Comparison of ENCODE assay signal across 28 mouse cellular contexts in genomic region chr6:38309741-38310140, GRCm38 (mm10). TPM values are rescaled to one million over a fixed set of nuclear protein-coding genes. Genes with fewer than 3 reads are reported as not detected.
A peak's percentile ranks its signal among the peaks of the same experiment; 100 is the strongest.
DNase-seq lines count a peak whose midpoint lies in the region; TF ChIP-seq lines count a peak whose summit lies in the region.
"Had no signal": no experiment of that assay in that cellular context is flagged by ENCODE, and none has a peak within 500 bp of the region (broad histone marks: within the 10 kb centered on the region; RNA-seq: fewer than 3 reads in every experiment).

No protein-coding gene starts in this region.

- TF ChIP-seq CTCF in spleen, adult 2 months (IDR thresholded peaks at IDR 0.05; ENCODE audit: extremely low read depth, insufficient read depth, insufficient read length, insufficient replicate concordance) = no peak

- H3K36me3 ChIP-seq in spleen, adult 2 months (ENCODE audit: control insufficient read depth, insufficient read depth, low read length) = peaks cover 66% of the 10 kb centered on the region
- no peaks in the 10 kb centered on the region for H3K36me3 ChIP-seq in midbrain, embryonic 10.5 days
- H3K36me3 ChIP-seq: embryonic facial prominence, embryonic 12.5 days; hindbrain, embryonic 13.5 days; kidney, embryonic 15.5 days; limb, embryonic 10.5 days; midbrain, embryonic 12.5 days; neural tube, embryonic 13.5 days had no signal

- H3K4me3 ChIP-seq in spleen, adult 2 months (ENCODE audit: extremely low read depth, insufficient read depth, insufficient read length) = no peak overlapping the region
- H3K4me3 ChIP-seq in midbrain, embryonic 10.5 days = no peak overlapping the region
- H3K4me3 ChIP-seq: embryonic facial prominence, embryonic 12.5 days; gastrocnemius, adult 2 months; hindbrain, embryonic 13.5 days; kidney, embryonic 15.5 days; limb, embryonic 10.5 days; limb, embryonic 15.5 days; midbrain, embryonic 12.5 days; neural tube, embryonic 13.5 days had no signal

- no peak for TF ChIP-seq POLR2A in spleen, adult 2 months (IDR thresholded peaks at IDR 0.05; ENCODE audit: low read depth, low read length)

- peaks cover 4% of the 10 kb centered on the region; the same call in 1 of the 2 replicates for H3K4me1 ChIP-seq in spleen, adult 2 months (ENCODE audit: control insufficient read depth, insufficient read depth, insufficient read length)
- H3K4me1 ChIP-seq in midbrain, embryonic 10.5 days = no peaks in the 10 kb centered on the region
- H3K4me1 ChIP-seq: embryonic facial prominence, embryonic 12.5 days; hindbrain, embryonic 13.5 days; kidney, embryonic 15.5 days; limb, embryonic 10.5 days; limb, embryonic 15.5 days; midbrain, embryonic 12.5 days; neural tube, embryonic 13.5 days had no signal

- peak overlapping the region; percentile 12; the same call in 1 of the 2 replicates for H3K27ac ChIP-seq in spleen, adult 2 months (ENCODE audit: insufficient read depth, low read length)
- H3K27ac ChIP-seq in midbrain, embryonic 10.5 days (replicated peaks) = no peak overlapping the region
- H3K27ac ChIP-seq: embryonic facial prominence, embryonic 12.5 days; gastrocnemius, adult 2 months; hindbrain, embryonic 13.5 days; kidney, embryonic 15.5 days; limb, embryonic 10.5 days; limb, embryonic 15.5 days; midbrain, embryonic 12.5 days; neural tube, embryonic 13.5 days had no signal

- no peaks in the 10 kb centered on the region; the same call in 1 of the 2 replicates for H3K9me3 ChIP-seq in midbrain, embryonic 10.5 days (replicated peaks)
- H3K9me3 ChIP-seq: embryonic facial prominence, embryonic 12.5 days; hindbrain, embryonic 13.5 days; kidney, embryonic 15.5 days; limb, embryonic 10.5 days; limb, embryonic 15.5 days; midbrain, embryonic 12.5 days had no signal

- no peaks in the 10 kb centered on the region for H3K27me3 ChIP-seq in spleen, adult 2 months (ENCODE audit: control insufficient read depth, insufficient read depth, low read length)
- no peaks in the 10 kb centered on the region for H3K27me3 ChIP-seq in midbrain, embryonic 10.5 days (ENCODE audit: low read depth, poor library complexity, severe bottlenecking)
- H3K27me3 ChIP-seq: CH12.LX; embryonic facial prominence, embryonic 12.5 days; hindbrain, embryonic 13.5 days; kidney, embryonic 15.5 days; limb, embryonic 15.5 days; midbrain, embryonic 12.5 days; neural tube, embryonic 13.5 days had no signal

- DNase-seq in spleen, adult 2 months (ENCODE audit: low read depth in 1 of 2, low spot score in 2 of 2) = no peak
- no peak for DNase-seq in spleen, postnatal 36 days (ENCODE audit: low spot score in 2 of 2)
- DNase-seq in thymus, adult 18-20 months = peak; percentile 39 to 58
- DNase-seq in thymus, postnatal 25 days = peak; percentile 61
- DNase-seq in urinary bladder, adult 18-20 months (ENCODE audit: low spot score in 2 of 2) = no peak
- DNase-seq in midbrain, embryonic 10.5 days (ENCODE audit: low spot score) = no peak
- no peak for DNase-seq in kidney, adult 8-10 months
- DNase-seq: adrenal gland, postnatal 14 days; cerebellum, adult 11 months; cerebellum, adult 9-10 months; cerebellum, postnatal 36 days; gastrocnemius, adult 2 months; gastrocnemius, postnatal 36 days; heart, adult 18-20 months; heart, postnatal 36 days; kidney, adult 11 months; kidney, postnatal 4 days; layer of hippocampus, postnatal 36 days; lung, postnatal 36 days; right cerebral cortex, postnatal 4 days had no signal

RNA-seq across cellular contexts. Expression of gene Zc3hav1l, which starts 10.7 kb away (rescaled TPM):
- 1.4 and 1.5 TPM in 2 replicates for polyA plus RNA-seq in spleen, adult 2 months (2012; rRNA removed)
- 12.9 and 13.6 TPM in 2 replicates for polyA plus RNA-seq in midbrain, embryonic 10.5 days (2016; fragmentation: Nextera tagmentation; extraction: Ambion mirVana)

RNA-seq across cellular contexts. Expression of gene Zc3hav1, which starts 44.7 kb away (rescaled TPM):
- polyA plus RNA-seq in spleen, adult 2 months (2012; rRNA removed) = 40.7 and 46.4 TPM in 2 replicates
- polyA plus RNA-seq in midbrain, embryonic 10.5 days (2016; fragmentation: Nextera tagmentation; extraction: Ambion mirVana) = 2.1 and 2.4 TPM in 2 replicates

RNA-seq across cellular contexts. Expression of gene D630045J12Rik, which starts 55.9 kb away (rescaled TPM):
- polyA plus RNA-seq in spleen, adult 2 months (2012; rRNA removed) = 0.25 and 0.33 TPM in 2 replicates
- 5.6 and 7.2 TPM in 2 replicates for polyA plus RNA-seq in midbrain, embryonic 10.5 days (2016; fragmentation: Nextera tagmentation; extraction: Ambion mirVana)

Comparison
In these comparisons a context has a peak if more than half of its experiments do, and no peak if none do; other contexts are left out.
1. DNase-seq: peak in thymus, adult 18-20 months (2 of 2) and thymus, postnatal 25 days (single experiment); none in spleen, adult 2 months (0 of 2), spleen, postnatal 36 days (0 of 2), urinary bladder, adult 18-20 months (0 of 2), midbrain, embryonic 10.5 days (single experiment) and kidney, adult 8-10 months (0 of 2).
2. RNA of gene Zc3hav1, which starts 44.7 kb away (polyA plus RNA-seq): 40.7 to 46.4 TPM in spleen, adult 2 months; 2.1 to 2.4 TPM in midbrain, embryonic 10.5 days; every median in the first group is over 10 times any median in the second.